Mouse (Mus musculus) naive thymus-derived CD4-positive, alpha-beta T cell, adult 2 months (primary cell): ENCODE measurements around the gene Tssk1.

ENCODE experiments used
- DNase-seq: peaks from one replicate; pipeline ENCODE4 v3.0.0-alpha.2; 2011; ENCODE audit warnings: low read depth

The Tssk1 gene

DNA sequence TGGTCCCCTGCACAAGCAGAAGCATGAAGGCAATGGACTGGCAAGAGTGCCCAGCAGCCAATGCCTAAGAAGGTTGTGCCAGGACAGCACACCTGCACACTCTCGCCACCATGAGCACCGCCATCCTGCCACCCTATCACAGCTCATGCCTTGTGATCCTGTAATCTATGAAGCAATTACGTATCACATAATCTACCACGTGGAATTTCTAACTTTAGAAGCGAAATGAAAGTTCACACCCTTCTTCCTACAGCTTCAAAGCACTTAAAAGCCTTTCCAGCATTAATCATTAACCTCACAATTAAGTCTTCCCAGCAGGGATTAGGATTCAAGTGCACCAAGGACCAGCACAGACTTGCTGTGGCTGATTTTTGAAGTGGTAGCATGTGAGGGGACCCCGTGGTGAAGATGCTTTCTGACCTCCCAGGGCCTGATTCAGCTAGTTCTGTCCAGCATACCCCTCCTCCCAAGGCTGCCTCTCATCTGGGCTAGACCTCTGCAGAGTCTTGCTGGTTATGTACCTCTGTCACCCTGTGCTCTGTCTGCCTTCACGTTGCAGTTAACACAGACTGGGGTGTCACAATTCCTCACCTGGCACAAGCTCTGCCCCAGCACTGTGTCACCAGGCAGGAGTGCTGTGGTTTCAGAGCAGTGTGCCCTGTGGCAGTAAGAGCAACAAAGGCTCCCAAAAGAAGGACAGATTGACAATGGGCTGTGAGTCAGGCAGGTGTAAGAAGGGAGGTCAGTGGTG lies 51.2 kb downstream of the Tssk1 start:
- DNase-seq: no peak
